Mouse (Mus musculus): Measurements from ENCODE around the gene Tmpo. TPM values are rescaled to one million over a fixed set of nuclear protein-coding genes. Genes with fewer than 3 reads are reported as not detected.

The Tmpo gene
- polyA plus RNA-seq, 1 experiment from 2014 or later: 263 TPM

DNA sequence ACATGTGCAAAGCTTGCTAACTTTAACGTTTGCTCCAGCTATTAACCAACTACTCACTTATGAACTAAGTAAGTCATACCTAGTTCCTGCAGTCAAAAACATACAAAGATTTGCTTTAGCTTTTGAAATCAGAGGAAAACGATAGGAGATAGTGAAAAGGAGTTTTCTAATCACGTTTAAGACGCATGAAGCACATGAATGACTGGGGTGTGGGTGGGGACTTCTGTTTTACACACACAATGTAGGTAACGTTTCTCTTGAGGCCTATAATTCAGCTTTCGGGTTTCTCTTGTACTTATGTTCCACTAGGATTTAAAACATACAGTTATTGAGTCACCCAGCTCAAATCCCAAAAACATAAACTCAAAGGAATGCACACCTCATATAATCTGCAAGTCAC lies 58.5 kb downstream of the Tmpo start:
- DNase-seq (ENCODE audit: low spot score): no peak

- DNase-seq (ENCODE audit: low spot score): no peak
Observed at GRCm38 (mm10) chr10:91116958-91117357, 64.2 kb downstream of the Tmpo start.

GRCm38 (mm10) chr10:91109841-91110240 lies 71.3 kb downstream of the Tmpo start:
- no peak for DNase-seq (ENCODE audit: low spot score)

DNA sequence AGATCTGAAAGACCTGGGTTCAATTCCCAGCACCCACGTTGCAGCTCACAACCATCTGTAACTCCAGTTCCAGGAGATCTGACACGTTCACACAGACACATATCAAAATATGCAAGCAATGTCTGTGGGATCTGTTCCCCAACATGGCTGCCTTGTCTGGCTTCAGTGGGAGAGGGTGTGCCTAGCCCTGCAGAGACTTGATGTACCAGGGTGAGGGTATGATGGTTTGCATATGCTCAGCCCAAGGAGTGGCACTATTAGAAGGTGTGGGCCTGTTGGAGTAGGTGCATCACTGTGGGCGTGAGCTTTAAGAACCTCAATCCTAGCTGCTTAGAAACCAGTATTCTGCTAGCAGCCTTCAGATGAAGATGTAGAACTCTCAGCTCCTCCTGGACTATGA lies 75.1 kb downstream of the Tmpo start:
- no peak for DNase-seq (ENCODE audit: low spot score)

GRCm38 (mm10) chr10:91102799-91103590 lies 78.1 kb downstream of the Tmpo start:
- DNase-seq (ENCODE audit: low spot score): no peak

DNA sequence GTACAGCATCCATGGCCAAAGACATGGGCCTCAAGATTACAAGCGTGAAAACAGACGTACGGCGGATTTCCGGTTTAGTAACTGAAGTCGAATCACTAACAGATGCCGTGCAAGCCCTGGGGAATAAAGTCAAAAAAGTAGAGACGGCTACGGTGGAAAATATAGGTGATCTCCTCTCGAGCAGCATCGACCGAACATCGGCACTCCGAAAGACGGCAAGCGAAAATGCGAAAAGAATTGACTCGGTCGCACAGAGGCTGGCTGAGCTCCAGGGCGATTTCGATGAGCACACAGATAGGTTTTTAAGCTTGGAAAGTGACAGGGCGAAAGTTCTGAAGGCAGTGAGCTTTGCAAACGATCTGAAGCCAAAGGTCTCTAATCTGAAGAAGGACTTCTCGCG lies 79.2 kb downstream of the Tmpo start:
- DNase-seq (ENCODE audit: low spot score): no peak

- no peak for DNase-seq (ENCODE audit: low spot score)
Observed at GRCm38 (mm10) chr10:91100101-91100500, 81.0 kb downstream of the Tmpo start.

- DNase-seq (ENCODE audit: low spot score): no peak
Observed at GRCm38 (mm10) chr10:91098056-91098455, 83.1 kb downstream of the Tmpo start.

Other genes starting within 250 kb of the Tmpo start
- gene Apaf1, start 98.5 kb downstream of the Tmpo start, polyA plus RNA-seq (2015; fragmentation: Nextera tagmentation; extraction: Ambion mirVana): 18.5 and 20.2 TPM in 2 replicates
- gene Ikbip, start 98.4 kb downstream of the Tmpo start, polyA plus RNA-seq (2015; fragmentation: Nextera tagmentation; extraction: Ambion mirVana): 12.2 and 12.3 TPM in 2 replicates
- 416 and 468 TPM in 2 replicates for gene Slc25a3, start 57.3 kb downstream of the Tmpo start, polyA plus RNA-seq (2015; fragmentation: Nextera tagmentation; extraction: Ambion mirVana)

Measured in thymus, postnatal 0 days (tissue).